31 mouse cellular contexts compared by ENCODE assay signal in the genomic region with DNA sequence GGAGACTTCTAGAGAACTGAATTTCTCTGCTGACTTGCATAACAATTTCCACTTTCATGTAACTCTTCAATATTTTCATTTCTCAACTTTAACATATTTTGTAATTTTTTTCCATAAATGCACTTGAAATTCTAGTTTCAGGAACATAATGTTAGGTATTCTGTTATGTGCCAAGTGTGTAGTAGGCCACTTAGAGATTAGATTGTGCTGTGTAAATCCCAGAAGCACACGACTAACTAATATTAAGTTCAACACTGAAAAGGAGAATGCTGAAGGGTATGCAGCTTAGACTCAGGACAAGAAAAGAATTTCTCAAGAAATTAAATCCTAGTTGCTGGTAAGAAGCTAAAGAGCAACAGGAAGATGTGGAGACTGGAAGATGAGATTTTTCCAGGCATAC.
"Had no signal": no experiment of that assay in that cellular context is flagged by ENCODE, and none has a peak within 500 bp of the region (broad histone marks: within the 10 kb centered on the region; RNA-seq: fewer than 3 reads in every experiment).

No protein-coding gene starts in this region.

- H3K36me3 ChIP-seq: limb, embryonic 10.5 days; limb, embryonic 12.5 days; limb, embryonic 13.5 days; limb, embryonic 15.5 days; liver, embryonic 12.5 days; liver, embryonic 13.5 days; liver, embryonic 15.5 days; lung, embryonic 15.5 days; midbrain, embryonic 10.5 days; midbrain, embryonic 12.5 days; midbrain, embryonic 13.5 days; midbrain, embryonic 15.5 days; neural tube, embryonic 12.5 days had no signal

- H3K4me3 ChIP-seq: left cerebral cortex, adult 2 months; limb, embryonic 10.5 days; limb, embryonic 12.5 days; limb, embryonic 13.5 days; limb, embryonic 15.5 days; liver, embryonic 12.5 days; liver, embryonic 13.5 days; liver, embryonic 15.5 days; lung, embryonic 15.5 days; megakaryocyte, embryonic 14.5 days; midbrain, embryonic 10.5 days; midbrain, embryonic 12.5 days; midbrain, embryonic 13.5 days; midbrain, embryonic 15.5 days; myocyte; neural tube, embryonic 12.5 days had no signal

- ATAC-seq: liver, embryonic 12.5 days; liver, postnatal 0 days; midbrain, embryonic 13.5 days; midbrain, embryonic 15.5 days; midbrain, embryonic 16.5 days had no signal

- H3K27ac ChIP-seq: left cerebral cortex, adult 2 months; limb, embryonic 10.5 days; limb, embryonic 12.5 days; limb, embryonic 13.5 days; limb, embryonic 15.5 days; liver, embryonic 12.5 days; liver, embryonic 13.5 days; liver, embryonic 14.5 days; liver, embryonic 15.5 days; lung, embryonic 15.5 days; macrophage; midbrain, embryonic 10.5 days; midbrain, embryonic 12.5 days; midbrain, embryonic 13.5 days; midbrain, embryonic 15.5 days; neural tube, embryonic 12.5 days had no signal

- H3K27me3 ChIP-seq: limb, embryonic 12.5 days; limb, embryonic 13.5 days; limb, embryonic 15.5 days; liver, embryonic 12.5 days; liver, embryonic 13.5 days; liver, embryonic 15.5 days; lung, embryonic 15.5 days; megakaryocyte, embryonic 14.5 days; midbrain, embryonic 12.5 days; midbrain, embryonic 13.5 days; midbrain, embryonic 15.5 days; neural tube, embryonic 12.5 days had no signal

- H3K9me3 ChIP-seq: limb, embryonic 10.5 days; limb, embryonic 12.5 days; limb, embryonic 13.5 days; limb, embryonic 15.5 days; liver, embryonic 12.5 days; liver, embryonic 13.5 days; liver, embryonic 15.5 days; lung, embryonic 15.5 days; megakaryocyte, embryonic 14.5 days; midbrain, embryonic 10.5 days; midbrain, embryonic 12.5 days; midbrain, embryonic 13.5 days; midbrain, embryonic 15.5 days; neural tube, embryonic 12.5 days had no signal

- H3K9ac ChIP-seq: limb, embryonic 12.5 days; limb, embryonic 13.5 days; limb, embryonic 15.5 days; liver, embryonic 12.5 days; liver, embryonic 13.5 days; liver, embryonic 14.5 days; liver, embryonic 15.5 days; liver, postnatal 0 days; lung, embryonic 14.5 days; lung, embryonic 15.5 days; midbrain, embryonic 12.5 days; midbrain, embryonic 13.5 days; midbrain, embryonic 15.5 days; neural tube, embryonic 12.5 days had no signal

- DNase-seq: left cerebral cortex, postnatal 4 days; liver; liver, embryonic 13.5 days; liver, postnatal 0 days; lung, adult 18-20 months; lung, adult 2 months; lung, embryonic 14.5 days; lung, postnatal 10 days; lung, postnatal 14 days; lung, postnatal 36 days; midbrain, embryonic 14.5 days had no signal

- H3K4me2 ChIP-seq: limb, embryonic 12.5 days; limb, embryonic 13.5 days; limb, embryonic 15.5 days; liver, embryonic 11.5 days; liver, embryonic 12.5 days; liver, embryonic 13.5 days; liver, embryonic 15.5 days; lung, embryonic 14.5 days; lung, embryonic 15.5 days; midbrain, embryonic 11.5 days; midbrain, embryonic 12.5 days; midbrain, embryonic 13.5 days; midbrain, embryonic 15.5 days; neural tube, embryonic 12.5 days had no signal

- H3K4me1 ChIP-seq: limb, embryonic 10.5 days; limb, embryonic 12.5 days; limb, embryonic 13.5 days; limb, embryonic 15.5 days; liver, embryonic 12.5 days; liver, embryonic 13.5 days; liver, embryonic 15.5 days; lung, embryonic 15.5 days; megakaryocyte, embryonic 14.5 days; midbrain, embryonic 10.5 days; midbrain, embryonic 12.5 days; midbrain, embryonic 13.5 days; midbrain, embryonic 15.5 days; neural tube, embryonic 12.5 days had no signal
